ENCODE assay signal across 8 mouse cellular contexts in genomic region chr11:69419813-69420553, GRCm38 (mm10). TPM values are rescaled to one million over a fixed set of nuclear protein-coding genes. Genes with fewer than 3 reads are reported as not detected.
DNase-seq lines count a peak whose midpoint lies in the region; ATAC-seq and TF ChIP-seq lines count a peak whose summit lies in the region.

No protein-coding gene starts in this region.

- peak overlapping the region; percentile 48 for H3K9ac ChIP-seq in lung, embryonic 14.5 days

- peaks cover 19% of the 10 kb centered on the region for H3K27me3 ChIP-seq in lung, embryonic 14.5 days (ENCODE audit: insufficient read depth, low read length)

- no peaks in the 10 kb centered on the region for H3K9me3 ChIP-seq in lung, embryonic 14.5 days (ENCODE audit: low read depth, low read length)

- no peaks in the 10 kb centered on the region for H3K36me3 ChIP-seq in lung, embryonic 14.5 days (ENCODE audit: insufficient read depth)

- H3K27ac ChIP-seq in layer of hippocampus, adult 2 months, result peak overlapping the region; percentile 99
- H3K27ac ChIP-seq in lung, embryonic 14.5 days (ENCODE audit: low read depth), result peak overlapping the region; percentile 93

- no peak for ATAC-seq in lung, embryonic 14.5 days (ENCODE audit: insufficient read depth)

- peak overlapping the region; percentile 97 for H3K4me2 ChIP-seq in lung, embryonic 14.5 days

- peaks cover 6% of the 10 kb centered on the region; the same call in 1 of the 2 replicates for H3K4me1 ChIP-seq in lung, embryonic 14.5 days (ENCODE audit: insufficient read depth)

- DNase-seq in layer of hippocampus, adult 2 months (ENCODE audit: low spot score in 2 of 2), result no peak
- no peak for DNase-seq in layer of hippocampus, postnatal 14 days (ENCODE audit: low spot score in 2 of 2)
- DNase-seq in cerebellum, postnatal 10 days, result peak; percentile 61 to 62
- peak; percentile 73 to 84 for DNase-seq in heart, adult 18-20 months
- DNase-seq in kidney, adult 11 months, result peak; percentile 70
- peak; percentile 73 for DNase-seq in lung, embryonic 14.5 days
- DNase-seq in retina, embryonic 14.5 days (ENCODE audit: low spot score), result peak; percentile 30
- DNase-seq in layer of hippocampus, adult 9-11 months, result no peak

- WGBS in lung, embryonic 14.5 days, result under 1% methylated on average over 31 of the region's 31 CpGs

- no peak for TF ChIP-seq CTCF in layer of hippocampus, adult 2 months (conservative IDR thresholded peaks at IDR 0.05)
- no peak for TF ChIP-seq CTCF in lung, embryonic 14.5 days (IDR thresholded peaks at IDR 0.05; ENCODE audit: low read depth)

- peak overlapping the region; percentile 60 for H3K4me3 ChIP-seq in layer of hippocampus, adult 2 months
- peak overlapping the region; percentile 71 for H3K4me3 ChIP-seq in lung, embryonic 14.5 days (ENCODE audit: low read depth, low read length)

RNA-seq across cellular contexts. Expression of gene Kdm6b, which starts 6.5 kb away (rescaled TPM):
- 10 to 100 TPM; 34.3 to 40.9 TPM for total RNA-seq in layer of hippocampus, adult 2 months (2021)
- 10 to 100 TPM; 41.7 to 42.8 TPM for total RNA-seq in layer of hippocampus, postnatal 14 days (2021)
- 10 to 100 TPM; 15.8 to 18.0 TPM for total RNA-seq in heart, adult 18-20 months (2021)
- polyA plus RNA-seq in lung, embryonic 14.5 days (2014; fragmentation: Nextera tagmentation; extraction: Ambion mirVana), result 22.9 and 24.4 TPM in 2 replicates

RNA-seq across cellular contexts. Expression of gene Tmem88, which starts 21.9 kb away (rescaled TPM):
- total RNA-seq in layer of hippocampus, adult 2 months (2021), result 1 to 10 TPM; 2.6 to 5.0 TPM
- total RNA-seq in layer of hippocampus, postnatal 14 days (2021), result 1 to 10 TPM; 2.1 to 2.3 TPM
- 10 to 100 TPM; 10.3 to 14.3 TPM for total RNA-seq in heart, adult 18-20 months (2021)
- polyA plus RNA-seq in lung, embryonic 14.5 days (2014; fragmentation: Nextera tagmentation; extraction: Ambion mirVana), result 37.5 and 39.1 TPM in 2 replicates

RNA-seq across cellular contexts. Expression of gene Cyb5d1, which starts 24.6 kb away (rescaled TPM):
- total RNA-seq in layer of hippocampus, adult 2 months (2021), result 10 to 100 TPM; 43.6 to 45.0 TPM
- 10 to 100 TPM; 36.0 to 39.7 TPM for total RNA-seq in layer of hippocampus, postnatal 14 days (2021)
- 10 to 100 TPM; 30.2 to 32.2 TPM for total RNA-seq in heart, adult 18-20 months (2021)
- 26.8 and 27.2 TPM in 2 replicates for polyA plus RNA-seq in lung, embryonic 14.5 days (2014; fragmentation: Nextera tagmentation; extraction: Ambion mirVana)

RNA-seq across cellular contexts. Expression of gene Naa38, which starts 24.7 kb away (rescaled TPM):
- total RNA-seq in layer of hippocampus, adult 2 months (2021), result 100 to 1,000 TPM; 109 to 127 TPM
- total RNA-seq in layer of hippocampus, postnatal 14 days (2021), result 100 to 1,000 TPM in 1 of 2 experiments, 10 to 100 TPM in 1; 99.3 to 111 TPM
- 100 to 1,000 TPM; 112 to 118 TPM for total RNA-seq in heart, adult 18-20 months (2021)
- polyA plus RNA-seq in lung, embryonic 14.5 days (2014; fragmentation: Nextera tagmentation; extraction: Ambion mirVana), result 169 and 173 TPM in 2 replicates

RNA-seq across cellular contexts. Expression of gene Chd3, which starts 50.8 kb away (rescaled TPM):
- 100 to 1,000 TPM; 541 to 561 TPM for total RNA-seq in layer of hippocampus, adult 2 months (2021)
- 100 to 1,000 TPM; 519 to 534 TPM for total RNA-seq in layer of hippocampus, postnatal 14 days (2021)
- 10 to 100 TPM; 16.2 to 26.3 TPM for total RNA-seq in heart, adult 18-20 months (2021)
- 57.3 and 59.9 TPM in 2 replicates for polyA plus RNA-seq in lung, embryonic 14.5 days (2014; fragmentation: Nextera tagmentation; extraction: Ambion mirVana)

Comparison
In these comparisons a context has a peak if more than half of its experiments do, and no peak if none do; other contexts are left out.
1. DNase-seq: peak in cerebellum, postnatal 10 days (2 of 2), heart, adult 18-20 months (2 of 2), kidney, adult 11 months (single experiment), lung, embryonic 14.5 days (single experiment) and retina, embryonic 14.5 days (single experiment); none in layer of hippocampus, adult 2 months (0 of 2), layer of hippocampus, postnatal 14 days (0 of 2) and layer of hippocampus, adult 9-11 months (single experiment).